Mouse (Mus musculus) kidney, postnatal 10 days (tissue): ENCODE measurements around the gene Actl10.
A peak's percentile ranks its signal among the peaks of the same experiment; 100 is the strongest.

Source experiments
- DNase-seq: peaks from one replicate; pipeline ENCODE4 v3.0.0; 2021; ENCODE audit warnings: mixed read lengths

The Actl10 gene

GRCm38 (mm10) chr2:154583906-154584872 is 32.6 kb downstream of the Actl10 start:
- no peak for DNase-seq

- DNase-seq, result no peak
Measured at GRCm38 (mm10) chr2:154584931-154585601, 33.5 kb downstream of the Actl10 start.

- DNase-seq, result peak; percentile 66
Measured at GRCm38 (mm10) chr2:154586405-154586804, 34.8 kb downstream of the Actl10 start.

GRCm38 (mm10) chr2:154589051-154589450 is 37.5 kb downstream of the Actl10 start:
- DNase-seq, result no peak

- DNase-seq, result no peak
Measured at GRCm38 (mm10) chr2:154591239-154591638, 39.7 kb downstream of the Actl10 start.

- peak; percentile 48 for DNase-seq
Measured at GRCm38 (mm10) chr2:154593025-154593424, 41.4 kb downstream of the Actl10 start.

GRCm38 (mm10) chr2:154595775-154596174 is 44.2 kb downstream of the Actl10 start:
- no peak for DNase-seq

- no peak for DNase-seq
Measured at GRCm38 (mm10) chr2:154597399-154597798, 45.8 kb downstream of the Actl10 start.

- no peak for DNase-seq
Measured at GRCm38 (mm10) chr2:154600586-154600985, 49.0 kb downstream of the Actl10 start.

GRCm38 (mm10) chr2:154601324-154601723 is 49.7 kb downstream of the Actl10 start:
- DNase-seq, result no peak
